Mouse (Mus musculus): Measurements from ENCODE around the gene Srprb. TPM values are rescaled to one million over a fixed set of nuclear protein-coding genes. Genes with fewer than 3 reads are reported as not detected.

Gene Srprb
- polyA plus RNA-seq, 1 experiment from 2014 or later = 55.8 TPM

- Histone ChIP-seq H3K36me3 (ENCODE audit: control insufficient read depth, insufficient read depth, low read length) (peaks cover 38% of the 10 kb centered on the region), H3K9me3 (replicated peaks; ENCODE audit: control insufficient read depth, low read length) (no peaks in the 10 kb centered on the region), H3K27me3 (replicated peaks; ENCODE audit: control insufficient read depth, insufficient read depth, low read length) (no peaks in the 10 kb centered on the region), H3K9ac (ENCODE audit: low read length) (no peak overlapping the region), H3K27ac (ENCODE audit: low read depth, low read length) (no peak overlapping the region), H3K4me2 (ENCODE audit: low read length) (no peak overlapping the region), H3K4me1 (ENCODE audit: control insufficient read depth, insufficient read depth, low read length) (peaks cover 11% of the 10 kb centered on the region), H3K4me3 (ENCODE audit: low read depth, low read length) (no peak overlapping the region)
- WGBS = 71% methylated on average over 4 of the region's 4 CpGs
- ATAC-seq (no peak), DNase-seq (ENCODE audit: low spot score) (no peak)
Observed at GRCm38 (mm10) chr9:103184855-103185254, 17.1 kb downstream of the Srprb start.

- ATAC-seq = no peak
- no peak overlapping the region for H3K9ac ChIP-seq (ENCODE audit: low read length)
- DNase-seq (ENCODE audit: low spot score) = no peak
- H3K4me2 ChIP-seq (ENCODE audit: low read length) = no peak overlapping the region
- H3K27ac ChIP-seq (ENCODE audit: low read depth, low read length) = no peak overlapping the region
- no peaks in the 10 kb centered on the region for H3K9me3 ChIP-seq (replicated peaks; ENCODE audit: control insufficient read depth, low read length)
- 88% methylated on average over 8 of the region's 8 CpGs for WGBS
- H3K27me3 ChIP-seq (replicated peaks; ENCODE audit: control insufficient read depth, insufficient read depth, low read length) = no peaks in the 10 kb centered on the region
- peaks cover 11% of the 10 kb centered on the region for H3K4me1 ChIP-seq (ENCODE audit: control insufficient read depth, insufficient read depth, low read length)
- H3K4me3 ChIP-seq (ENCODE audit: low read depth, low read length) = no peak overlapping the region
- peaks cover 26% of the 10 kb centered on the region for H3K36me3 ChIP-seq (ENCODE audit: control insufficient read depth, insufficient read depth, low read length)
Observed at GRCm38 (mm10) chr9:103181886-103182285, 20.1 kb downstream of the Srprb start.

GRCm38 (mm10) chr9:103180807-103181565, 21.0 kb downstream of the Srprb start:
- Histone ChIP-seq H3K36me3 (ENCODE audit: control insufficient read depth, insufficient read depth, low read length) (peaks cover 24% of the 10 kb centered on the region), H3K27ac (ENCODE audit: low read depth, low read length) (peak overlapping the region; percentile 33; the same call in 1 of the 2 replicates), H3K27me3 (replicated peaks; ENCODE audit: control insufficient read depth, insufficient read depth, low read length) (no peaks in the 10 kb centered on the region), H3K4me2 (ENCODE audit: low read length) (peak overlapping the region; percentile 56), H3K4me3 (ENCODE audit: low read depth, low read length) (peak overlapping the region; percentile 26), H3K9ac (ENCODE audit: low read length) (peak overlapping the region; percentile 64), H3K9me3 (replicated peaks; ENCODE audit: control insufficient read depth, low read length) (no peaks in the 10 kb centered on the region), H3K4me1 (ENCODE audit: control insufficient read depth, insufficient read depth, low read length) (peaks cover 11% of the 10 kb centered on the region)
- 6% methylated on average over 20 of the region's 20 CpGs for WGBS
- ATAC-seq (peak; percentile 87), DNase-seq (ENCODE audit: low spot score) (peak; percentile 89)

- DNase-seq (ENCODE audit: low spot score) = peak; percentile 51
- peak; percentile 45 for ATAC-seq
- H3K9ac ChIP-seq (ENCODE audit: low read length) = peak overlapping the region; percentile 64; the same call in 1 of the 2 replicates
- H3K4me1 ChIP-seq (ENCODE audit: control insufficient read depth, insufficient read depth, low read length) = peaks cover 11% of the 10 kb centered on the region
- H3K27me3 ChIP-seq (replicated peaks; ENCODE audit: control insufficient read depth, insufficient read depth, low read length) = no peaks in the 10 kb centered on the region
- peaks cover 24% of the 10 kb centered on the region for H3K36me3 ChIP-seq (ENCODE audit: control insufficient read depth, insufficient read depth, low read length)
- H3K4me2 ChIP-seq (ENCODE audit: low read length) = peak overlapping the region; percentile 56
- H3K4me3 ChIP-seq (ENCODE audit: low read depth, low read length) = no peak overlapping the region
- H3K9me3 ChIP-seq (replicated peaks; ENCODE audit: control insufficient read depth, low read length) = no peaks in the 10 kb centered on the region
- 60% methylated on average over 3 of the region's 3 CpGs for WGBS
- peak overlapping the region; percentile 55; the same call in 1 of the 2 replicates for H3K27ac ChIP-seq (ENCODE audit: low read depth, low read length)
Observed at GRCm38 (mm10) chr9:103180303-103180702, 21.6 kb downstream of the Srprb start.

- DNase-seq (ENCODE audit: low spot score) (no peak), ATAC-seq (no peak)
- no peaks in the 10 kb centered on the region for H3K9me3 ChIP-seq (replicated peaks; ENCODE audit: control insufficient read depth, low read length)
- 96% methylated on average over 7 of the region's 7 CpGs for WGBS
- no peak overlapping the region for H3K9ac ChIP-seq (ENCODE audit: low read length)
- no peaks in the 10 kb centered on the region for H3K27me3 ChIP-seq (replicated peaks; ENCODE audit: control insufficient read depth, insufficient read depth, low read length)
- H3K4me2 ChIP-seq (ENCODE audit: low read length) = no peak overlapping the region
- H3K36me3 ChIP-seq (ENCODE audit: control insufficient read depth, insufficient read depth, low read length) = peaks cover 17% of the 10 kb centered on the region
- peaks cover 8% of the 10 kb centered on the region for H3K4me1 ChIP-seq (ENCODE audit: control insufficient read depth, insufficient read depth, low read length)
- no peak overlapping the region for H3K4me3 ChIP-seq (ENCODE audit: low read depth, low read length)
- no peak overlapping the region for H3K27ac ChIP-seq (ENCODE audit: low read depth, low read length)
Observed at GRCm38 (mm10) chr9:103175692-103176091, 26.2 kb downstream of the Srprb start.

GRCm38 (mm10) chr9:103174771-103175519, 27.0 kb downstream of the Srprb start:
- Histone ChIP-seq H3K4me3 (ENCODE audit: low read depth, low read length) (no peak overlapping the region), H3K4me2 (ENCODE audit: low read length) (no peak overlapping the region), H3K36me3 (ENCODE audit: control insufficient read depth, insufficient read depth, low read length) (peaks cover 21% of the 10 kb centered on the region), H3K27me3 (replicated peaks; ENCODE audit: control insufficient read depth, insufficient read depth, low read length) (no peaks in the 10 kb centered on the region), H3K27ac (ENCODE audit: low read depth, low read length) (no peak overlapping the region), H3K9ac (ENCODE audit: low read length) (no peak overlapping the region), H3K9me3 (replicated peaks; ENCODE audit: control insufficient read depth, low read length) (no peaks in the 10 kb centered on the region), H3K4me1 (ENCODE audit: control insufficient read depth, insufficient read depth, low read length) (peaks cover under 1% of the 10 kb centered on the region; the same call in 1 of the 2 replicates)
- no peak for DNase-seq (ENCODE audit: low spot score)
- ATAC-seq = no peak
- WGBS = 61% methylated on average over 6 of the region's 6 CpGs

- H3K9ac ChIP-seq (ENCODE audit: low read length) = no peak overlapping the region
- H3K4me1 ChIP-seq (ENCODE audit: control insufficient read depth, insufficient read depth, low read length) = no peaks in the 10 kb centered on the region
- ATAC-seq (no peak), DNase-seq (ENCODE audit: low spot score) (no peak)
- H3K9me3 ChIP-seq (replicated peaks; ENCODE audit: control insufficient read depth, low read length) = no peaks in the 10 kb centered on the region
- peaks cover 55% of the 10 kb centered on the region for H3K36me3 ChIP-seq (ENCODE audit: control insufficient read depth, insufficient read depth, low read length)
- H3K4me3 ChIP-seq (ENCODE audit: low read depth, low read length) = no peak overlapping the region
- no peak overlapping the region for H3K27ac ChIP-seq (ENCODE audit: low read depth, low read length)
- 71% methylated on average over 7 of the region's 7 CpGs for WGBS
- no peaks in the 10 kb centered on the region for H3K27me3 ChIP-seq (replicated peaks; ENCODE audit: control insufficient read depth, insufficient read depth, low read length)
- no peak overlapping the region for H3K4me2 ChIP-seq (ENCODE audit: low read length)
Observed at GRCm38 (mm10) chr9:103168771-103169170, 33.2 kb downstream of the Srprb start.

- 81% methylated on average over 6 of the region's 6 CpGs for WGBS
- H3K27ac ChIP-seq (ENCODE audit: low read depth, low read length) = no peak overlapping the region
- DNase-seq (ENCODE audit: low spot score) = no peak
Observed at GRCm38 (mm10) chr9:103168046-103168445, 33.9 kb downstream of the Srprb start.

GRCm38 (mm10) chr9:103163806-103164205, 38.1 kb downstream of the Srprb start:
- no peak overlapping the region for H3K27ac ChIP-seq (ENCODE audit: low read depth, low read length)
- no peaks in the 10 kb centered on the region for H3K9me3 ChIP-seq (replicated peaks; ENCODE audit: control insufficient read depth, low read length)
- ATAC-seq (no peak), DNase-seq (ENCODE audit: low spot score) (no peak)
- H3K36me3 ChIP-seq (ENCODE audit: control insufficient read depth, insufficient read depth, low read length) = peaks cover 74% of the 10 kb centered on the region
- H3K4me2 ChIP-seq (ENCODE audit: low read length) = no peak overlapping the region
- H3K27me3 ChIP-seq (replicated peaks; ENCODE audit: control insufficient read depth, insufficient read depth, low read length) = no peaks in the 10 kb centered on the region
- H3K4me3 ChIP-seq (ENCODE audit: low read depth, low read length) = no peak overlapping the region
- 82% methylated on average over 15 of the region's 15 CpGs for WGBS
- H3K9ac ChIP-seq (ENCODE audit: low read length) = no peak overlapping the region
- H3K4me1 ChIP-seq (ENCODE audit: control insufficient read depth, insufficient read depth, low read length) = no peaks in the 10 kb centered on the region

More at GRCm38 (mm10) chr9:103168046-103168445, 33.9 kb downstream of the Srprb start:
- no peak overlapping the region for H3K4me3 ChIP-seq (ENCODE audit: low read depth, low read length)
- 0 out of 2 replicates have a peak, but pooled peaks have one; percentile 40 for ATAC-seq
- peaks cover 62% of the 10 kb centered on the region for H3K36me3 ChIP-seq (ENCODE audit: control insufficient read depth, insufficient read depth, low read length)
- no peaks in the 10 kb centered on the region for H3K4me1 ChIP-seq (ENCODE audit: control insufficient read depth, insufficient read depth, low read length)
- H3K9me3 ChIP-seq (replicated peaks; ENCODE audit: control insufficient read depth, low read length) = no peaks in the 10 kb centered on the region
- no peak overlapping the region for H3K4me2 ChIP-seq (ENCODE audit: low read length)
- H3K9ac ChIP-seq (ENCODE audit: low read length) = no peak overlapping the region
- no peaks in the 10 kb centered on the region for H3K27me3 ChIP-seq (replicated peaks; ENCODE audit: control insufficient read depth, insufficient read depth, low read length)

Data from forebrain, embryonic 14.5 days (tissue).